Mouse (Mus musculus): Measurements from ENCODE around the gene Men1. TPM values are rescaled to one million over a fixed set of nuclear protein-coding genes. Genes with fewer than 3 reads are reported as not detected.

The Men1 gene
- polyA plus RNA-seq, 1 experiment from 2014 or later: 46.9 TPM

DNA sequence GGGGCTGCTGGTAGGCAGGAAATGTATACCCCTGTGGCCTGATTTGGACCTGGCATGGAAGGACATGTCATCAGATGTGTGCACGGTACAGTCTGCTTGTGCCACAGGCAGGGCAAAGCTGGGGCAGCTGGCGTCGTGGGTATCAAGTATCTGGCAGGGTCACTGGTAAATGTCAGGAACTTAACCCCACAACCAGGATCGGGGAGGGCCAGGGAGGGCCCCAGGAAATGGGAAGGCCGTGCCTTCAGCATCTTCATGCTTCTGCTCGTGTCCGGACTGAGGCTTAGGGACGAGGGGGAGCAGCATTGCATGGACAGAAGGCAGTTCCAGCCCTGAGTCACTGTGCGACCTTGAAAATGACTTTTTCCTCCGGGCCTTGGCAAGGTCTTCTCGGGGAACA is 50.2 kb downstream of the Men1 start:
- Histone ChIP-seq H3K9ac (peak overlapping the region; percentile 85), H3K4me2 (peak overlapping the region; percentile 72), H3K4me3 (peak overlapping the region; percentile 57), H3K4me1 (peaks cover 55% of the 10 kb centered on the region), H3K27ac (replicated peaks) (peak overlapping the region; percentile 87), H3K9me3 (no peaks in the 10 kb centered on the region), H3K36me3 (peaks cover 38% of the 10 kb centered on the region), H3K27me3 (replicated peaks) (no peaks in the 10 kb centered on the region; the same call in 1 of the 2 replicates)
- WGBS: 33% methylated on average over 11 of the region's 11 CpGs
- ATAC-seq (ENCODE audit: extremely low read depth, insufficient number of reproducible peaks, low FRiP score, low TSS enrichment): no peak

DNA sequence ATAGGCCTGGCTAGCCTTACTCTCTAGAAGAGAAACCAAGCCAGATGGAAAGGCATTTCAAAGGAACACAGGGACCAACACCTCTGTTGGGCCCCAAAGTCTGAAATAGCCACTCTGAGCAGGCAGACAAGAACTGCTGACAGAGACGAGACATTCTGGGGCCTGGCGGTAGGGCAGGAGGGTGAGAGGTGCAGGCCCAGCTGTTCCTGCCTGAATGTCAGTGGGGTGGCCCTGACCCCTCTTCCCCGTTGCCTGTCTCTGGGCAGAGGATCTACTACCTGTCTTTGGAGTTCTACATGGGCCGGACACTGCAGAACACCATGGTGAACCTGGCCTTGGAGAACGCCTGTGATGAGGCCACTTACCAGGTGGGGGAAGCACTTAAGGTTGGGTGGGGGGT is 50.6 kb downstream of the Men1 start:
- no peak for ATAC-seq (ENCODE audit: extremely low read depth, insufficient number of reproducible peaks, low FRiP score, low TSS enrichment)
- H3K4me2 ChIP-seq: peak overlapping the region; percentile 72
- WGBS: 44% methylated on average over 5 of the region's 5 CpGs
- peak overlapping the region; percentile 57 for H3K4me3 ChIP-seq
- no peaks in the 10 kb centered on the region; the same call in 1 of the 2 replicates for H3K27me3 ChIP-seq (replicated peaks)
- H3K9ac ChIP-seq: peak overlapping the region; percentile 85
- no peaks in the 10 kb centered on the region for H3K9me3 ChIP-seq
- H3K27ac ChIP-seq (replicated peaks): peak overlapping the region; percentile 87
- peaks cover 57% of the 10 kb centered on the region for H3K4me1 ChIP-seq
- peaks cover 42% of the 10 kb centered on the region for H3K36me3 ChIP-seq

DNA sequence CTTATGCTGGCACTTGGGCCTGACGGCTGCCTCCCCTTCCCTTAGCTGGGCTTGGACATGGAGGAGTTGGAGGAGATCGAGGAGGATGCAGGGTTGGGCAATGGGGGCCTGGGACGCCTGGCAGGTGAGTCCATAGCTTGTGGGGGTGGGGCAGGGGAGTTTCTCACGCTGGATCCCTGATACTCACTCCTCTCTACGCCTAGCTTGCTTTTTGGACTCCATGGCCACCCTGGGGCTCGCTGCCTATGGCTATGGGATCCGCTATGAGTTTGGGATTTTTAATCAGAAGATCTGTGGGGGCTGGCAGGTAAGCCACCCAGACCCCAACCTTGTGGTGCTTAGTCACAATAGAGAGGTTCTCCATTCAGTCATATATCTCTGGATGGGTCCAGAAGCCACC is 51.0 kb downstream of the Men1 start:
- Histone ChIP-seq H3K9me3 (no peaks in the 10 kb centered on the region), H3K9ac (peak overlapping the region; percentile 85), H3K27ac (replicated peaks) (peak overlapping the region; percentile 87), H3K36me3 (peaks cover 42% of the 10 kb centered on the region), H3K4me2 (peak overlapping the region; percentile 72), H3K27me3 (replicated peaks) (no peaks in the 10 kb centered on the region; the same call in 1 of the 2 replicates), H3K4me1 (peaks cover 57% of the 10 kb centered on the region), H3K4me3 (peak overlapping the region; percentile 57)
- WGBS: 65% methylated on average over 7 of the region's 7 CpGs
- ATAC-seq (ENCODE audit: extremely low read depth, insufficient number of reproducible peaks, low FRiP score, low TSS enrichment): no peak

DNA sequence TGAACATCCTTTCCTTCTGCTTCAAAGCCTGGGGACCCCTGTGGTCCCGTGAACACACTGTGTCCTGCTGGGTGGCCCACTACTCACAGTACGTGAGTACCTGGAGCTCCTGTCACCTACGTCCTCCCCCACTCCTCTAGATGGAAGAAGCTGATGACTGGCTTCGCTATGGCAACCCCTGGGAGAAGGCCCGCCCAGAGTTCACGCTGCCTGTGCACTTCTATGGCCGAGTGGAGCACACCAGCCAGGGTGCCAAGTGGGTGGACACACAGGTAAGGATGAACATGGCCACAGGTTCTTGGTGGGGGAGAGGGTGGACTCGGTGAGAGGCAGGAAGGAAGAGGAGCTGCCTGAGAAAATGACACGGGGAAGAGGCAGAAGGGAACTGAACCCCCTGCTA is 51.5 kb downstream of the Men1 start:
- H3K36me3 ChIP-seq: peaks cover 46% of the 10 kb centered on the region
- H3K4me2 ChIP-seq: peak overlapping the region; percentile 72
- WGBS: 68% methylated on average over 9 of the region's 9 CpGs
- H3K9ac ChIP-seq: peak overlapping the region; percentile 85
- peak overlapping the region; percentile 57 for H3K4me3 ChIP-seq
- peaks cover 57% of the 10 kb centered on the region for H3K4me1 ChIP-seq
- no peak for ATAC-seq (ENCODE audit: extremely low read depth, insufficient number of reproducible peaks, low FRiP score, low TSS enrichment)
- H3K27me3 ChIP-seq (replicated peaks): no peaks in the 10 kb centered on the region; the same call in 1 of the 2 replicates
- no peak overlapping the region for H3K27ac ChIP-seq (replicated peaks)
- no peaks in the 10 kb centered on the region for H3K9me3 ChIP-seq

DNA sequence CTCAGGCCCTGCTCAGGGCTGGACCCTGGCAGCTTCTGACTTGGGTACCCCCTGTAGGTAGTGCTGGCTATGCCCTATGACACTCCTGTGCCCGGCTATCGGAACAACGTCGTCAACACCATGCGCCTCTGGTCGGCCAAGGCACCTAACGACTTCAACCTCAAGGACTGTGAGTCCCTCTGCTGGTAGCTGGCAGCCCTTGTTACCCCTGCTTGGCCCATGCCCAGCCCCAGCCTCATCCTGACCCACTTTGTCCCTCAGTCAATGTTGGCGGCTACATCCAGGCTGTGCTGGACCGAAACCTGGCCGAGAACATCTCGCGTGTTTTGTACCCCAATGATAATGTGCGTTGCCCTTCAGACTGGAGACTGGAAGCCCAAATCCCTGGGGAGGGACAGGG is 53.2 kb downstream of the Men1 start:
- H3K27me3 ChIP-seq (replicated peaks): no peaks in the 10 kb centered on the region; the same call in 1 of the 2 replicates
- H3K36me3 ChIP-seq: peaks cover 63% of the 10 kb centered on the region
- 76% methylated on average over 13 of the region's 13 CpGs for WGBS
- peaks cover 47% of the 10 kb centered on the region for H3K4me1 ChIP-seq
- H3K27ac ChIP-seq (replicated peaks): no peak overlapping the region
- no peak overlapping the region for H3K4me2 ChIP-seq
- no peak for ATAC-seq (ENCODE audit: extremely low read depth, insufficient number of reproducible peaks, low FRiP score, low TSS enrichment)
- no peaks in the 10 kb centered on the region for H3K9me3 ChIP-seq
- H3K4me3 ChIP-seq: no peak overlapping the region
- no peak overlapping the region for H3K9ac ChIP-seq

DNA sequence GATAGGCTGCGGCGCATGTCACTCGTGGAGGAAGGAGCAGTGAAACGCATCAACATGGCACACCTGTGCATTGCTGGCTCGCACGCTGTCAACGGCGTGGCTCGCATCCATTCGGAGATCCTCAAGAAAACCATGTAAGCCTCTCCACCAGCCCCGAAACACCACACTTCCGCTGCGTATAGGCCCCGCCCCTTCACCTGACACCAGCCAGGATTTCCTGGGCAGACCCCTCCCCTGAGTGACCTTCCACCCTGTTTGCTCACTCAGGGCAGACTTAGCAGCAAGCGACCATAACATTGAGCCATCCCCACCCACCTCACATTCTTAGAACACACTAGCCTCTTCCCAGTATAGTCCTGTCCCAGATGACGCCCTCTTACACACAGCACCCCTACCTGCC is 55.0 kb downstream of the Men1 start:
- peaks cover 29% of the 10 kb centered on the region for H3K4me1 ChIP-seq
- no peak for ATAC-seq (ENCODE audit: extremely low read depth, insufficient number of reproducible peaks, low FRiP score, low TSS enrichment)
- no peaks in the 10 kb centered on the region for H3K9me3 ChIP-seq
- H3K27ac ChIP-seq (replicated peaks): no peak overlapping the region
- WGBS: 25% methylated on average over 16 of the region's 16 CpGs
- H3K4me2 ChIP-seq: peak overlapping the region; percentile 55
- peak overlapping the region; percentile 40 for H3K9ac ChIP-seq
- H3K36me3 ChIP-seq: peaks cover 78% of the 10 kb centered on the region
- no peaks in the 10 kb centered on the region; the same call in 1 of the 2 replicates for H3K27me3 ChIP-seq (replicated peaks)
- H3K4me3 ChIP-seq: peak overlapping the region; percentile 26

DNA sequence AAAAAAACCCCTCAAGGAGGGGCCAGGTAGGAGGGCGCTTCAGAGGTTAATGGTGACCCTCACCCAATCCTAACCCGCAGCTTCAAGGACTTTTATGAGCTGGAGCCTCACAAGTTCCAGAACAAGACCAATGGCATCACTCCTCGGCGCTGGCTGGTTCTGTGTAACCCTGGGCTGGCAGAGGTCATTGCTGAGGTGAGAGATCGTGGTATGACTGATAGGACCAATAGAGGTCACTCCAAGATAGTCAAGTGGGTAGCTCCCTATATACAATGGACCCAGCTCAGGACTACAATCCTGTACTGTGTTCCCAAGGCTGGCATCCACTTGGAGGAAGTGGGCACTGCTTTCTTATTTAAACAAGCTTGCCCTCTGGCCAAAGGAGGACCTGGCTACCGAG is 55.5 kb downstream of the Men1 start:
- Histone ChIP-seq H3K36me3 (peaks cover 80% of the 10 kb centered on the region), H3K9ac (0 out of 2 replicates have a peak overlapping the region, but pooled peaks have one; percentile 40), H3K4me3 (no peak overlapping the region)

More for the DNA sequence above, 55.5 kb downstream of the Men1 start:
- Histone ChIP-seq H3K4me1 (peaks cover 26% of the 10 kb centered on the region), H3K27me3 (replicated peaks) (no peaks in the 10 kb centered on the region; the same call in 1 of the 2 replicates), H3K9me3 (no peaks in the 10 kb centered on the region), H3K27ac (replicated peaks) (no peak overlapping the region), H3K4me2 (no peak overlapping the region)
- ATAC-seq (ENCODE audit: extremely low read depth, insufficient number of reproducible peaks, low FRiP score, low TSS enrichment): no peak
- WGBS: 63% methylated on average over 6 of the region's 6 CpGs

Small RNAs within 50 kb of the gene (microRNA-seq; reads per million reads assigned to microRNA genes)
- not detected for gene Mir6989

Other genes starting within 250 kb of the Men1 start
- 27.4 and 27.6 TPM in 2 replicates for gene Cdca5, start 250.0 kb upstream of the Men1 start, polyA plus RNA-seq (2015; fragmentation: Nextera tagmentation; extraction: Ambion mirVana)
- gene AC131692.1, start 240.6 kb upstream of the Men1 start, polyA plus RNA-seq (2015; fragmentation: Nextera tagmentation; extraction: Ambion mirVana): 0.20 and 0.28 TPM in 2 replicates
- 0.09 and 0.24 TPM in 2 replicates for gene Naaladl1, start 229.2 kb upstream of the Men1 start, polyA plus RNA-seq (2015; fragmentation: Nextera tagmentation; extraction: Ambion mirVana)
- 30.8 and 33.0 TPM in 2 replicates for gene Sac3d1, start 216.3 kb upstream of the Men1 start, polyA plus RNA-seq (2015; fragmentation: Nextera tagmentation; extraction: Ambion mirVana)
- 21.0 and 23.9 TPM in 2 replicates for gene Snx15, start 206.7 kb upstream of the Men1 start, polyA plus RNA-seq (2015; fragmentation: Nextera tagmentation; extraction: Ambion mirVana)
- gene Batf2, start 194.0 kb upstream of the Men1 start, polyA plus RNA-seq (2015; fragmentation: Nextera tagmentation; extraction: Ambion mirVana): not detected in 2 replicates
- 83.0 and 85.6 TPM in 2 replicates for gene Arl2, start 193.4 kb upstream of the Men1 start, polyA plus RNA-seq (2015; fragmentation: Nextera tagmentation; extraction: Ambion mirVana)
- gene Majin, start 150.6 kb upstream of the Men1 start, polyA plus RNA-seq (2015; fragmentation: Nextera tagmentation; extraction: Ambion mirVana): not detected in 2 replicates
- gene Gpha2, start 108.6 kb upstream of the Men1 start, polyA plus RNA-seq (2015; fragmentation: Nextera tagmentation; extraction: Ambion mirVana): 0.34 TPM in 1 of 2 replicates, not detected in the other
- 20.7 and 21.2 TPM in 2 replicates for gene Ppp2r5b, start 99.1 kb upstream of the Men1 start, polyA plus RNA-seq (2015; fragmentation: Nextera tagmentation; extraction: Ambion mirVana)
- 6.5 and 7.1 TPM in 2 replicates for gene Atg2a, start 93.3 kb upstream of the Men1 start, polyA plus RNA-seq (2015; fragmentation: Nextera tagmentation; extraction: Ambion mirVana)
- 70.0 and 72.4 TPM in 2 replicates for gene Ehd1, start 58.3 kb upstream of the Men1 start, polyA plus RNA-seq (2015; fragmentation: Nextera tagmentation; extraction: Ambion mirVana)
- gene Cdc42bpg, start 28.5 kb upstream of the Men1 start, polyA plus RNA-seq (2015; fragmentation: Nextera tagmentation; extraction: Ambion mirVana): 0.45 and 0.60 TPM in 2 replicates
- gene Map4k2, start 6.2 kb downstream of the Men1 start, polyA plus RNA-seq (2015; fragmentation: Nextera tagmentation; extraction: Ambion mirVana): 12.5 and 13.5 TPM in 2 replicates
- gene Sf1, start 28.7 kb downstream of the Men1 start, polyA plus RNA-seq (2015; fragmentation: Nextera tagmentation; extraction: Ambion mirVana): 89.2 and 89.7 TPM in 2 replicates
- gene Pygm, start 49.4 kb downstream of the Men1 start, polyA plus RNA-seq (2015; fragmentation: Nextera tagmentation; extraction: Ambion mirVana): 203 and 219 TPM in 2 replicates
- 38.4 and 53.6 TPM in 2 replicates for gene Rasgrp2, start 64.4 kb downstream of the Men1 start, polyA plus RNA-seq (2015; fragmentation: Nextera tagmentation; extraction: Ambion mirVana)
- 0.52 and 0.70 TPM in 2 replicates for gene Nrxn2, start 83.8 kb downstream of the Men1 start, polyA plus RNA-seq (2015; fragmentation: Nextera tagmentation; extraction: Ambion mirVana)
- not detected in 2 replicates for gene Slc22a12, start 208.1 kb downstream of the Men1 start, polyA plus RNA-seq (2015; fragmentation: Nextera tagmentation; extraction: Ambion mirVana)

Measured in heart, embryonic 13.5 days (tissue).